ENCODE assay signal across 25 mouse cellular contexts in the genomic region with DNA sequence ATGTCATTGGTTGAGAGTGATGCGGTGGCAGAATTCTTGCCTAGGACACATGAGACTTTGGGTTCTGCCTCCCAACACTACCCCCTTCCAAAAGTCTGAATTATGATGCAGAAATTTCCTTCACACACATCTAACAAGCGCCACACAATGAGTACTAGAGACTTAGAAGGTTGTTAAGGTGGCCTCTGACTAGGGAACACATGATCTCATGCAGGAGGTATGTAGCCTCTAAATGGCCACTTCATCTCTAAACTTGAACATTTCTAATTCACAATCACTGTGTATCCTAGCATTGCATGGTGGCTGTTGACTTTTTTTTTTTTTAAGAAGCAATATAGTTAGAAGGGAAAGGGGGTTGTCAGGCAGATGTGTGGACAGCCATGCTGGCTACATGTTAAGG. TPM values are rescaled to one million over a fixed set of nuclear protein-coding genes. Genes with fewer than 3 reads are reported as not detected.
"Had no signal": no experiment of that assay in that cellular context is flagged by ENCODE, and none has a peak within 500 bp of the region (broad histone marks: within the 10 kb centered on the region; RNA-seq: fewer than 3 reads in every experiment).

No protein-coding gene starts in this region.

- H3K27ac ChIP-seq: gastrocnemius, adult 2 months; hindbrain, embryonic 10.5 days; hindbrain, embryonic 12.5 days; hindbrain, embryonic 14.5 days; intestine, embryonic 15.5 days; layer of hippocampus, adult 2 months; left cerebral cortex, adult 2 months; limb, embryonic 13.5 days; limb, embryonic 15.5 days; liver, embryonic 12.5 days had no signal

- H3K4me3 ChIP-seq: gastrocnemius, adult 2 months; hindbrain, embryonic 10.5 days; hindbrain, embryonic 12.5 days; intestine, embryonic 15.5 days; layer of hippocampus, adult 2 months; left cerebral cortex, adult 2 months; limb, embryonic 13.5 days; limb, embryonic 15.5 days; liver, embryonic 12.5 days had no signal

- H3K9ac ChIP-seq: hindbrain, embryonic 12.5 days; hindbrain, embryonic 14.5 days; intestine, embryonic 15.5 days; limb, embryonic 13.5 days; limb, embryonic 15.5 days; liver, embryonic 12.5 days had no signal

- H3K4me2 ChIP-seq: heart, embryonic 11.5 days; hindbrain, embryonic 12.5 days; hindbrain, embryonic 14.5 days; intestine, embryonic 15.5 days; limb, embryonic 13.5 days; limb, embryonic 15.5 days; liver, embryonic 12.5 days had no signal

- H3K36me3 ChIP-seq: hindbrain, embryonic 10.5 days; hindbrain, embryonic 12.5 days; intestine, embryonic 15.5 days; limb, embryonic 13.5 days; limb, embryonic 15.5 days; liver, embryonic 12.5 days had no signal

- H3K4me1 ChIP-seq: intestine, embryonic 15.5 days; limb, embryonic 15.5 days; liver, embryonic 12.5 days had no signal

- H3K27me3 ChIP-seq: hindbrain, embryonic 12.5 days; intestine, embryonic 15.5 days; limb, embryonic 15.5 days had no signal

- DNase-seq: gastrocnemius, adult 2 months; gastrocnemius, postnatal 10 days; gastrocnemius, postnatal 25 days; heart, postnatal 14 days; heart, postnatal 4 days; kidney, adult 18-20 months; kidney, adult 8-10 months; kidney, postnatal 10 days; kidney, postnatal 25 days; kidney, postnatal 4 days; left cerebral cortex, postnatal 4 days had no signal

- ATAC-seq: forebrain, embryonic 16.5 days; hindbrain, embryonic 16.5 days; inflammation-experienced regulatory T-cells, adult 6 months; intestine, embryonic 15.5 days; intestine, postnatal 0 days; liver, embryonic 12.5 days had no signal

- H3K9me3 ChIP-seq: hindbrain, embryonic 10.5 days; hindbrain, embryonic 12.5 days; intestine, embryonic 15.5 days; limb, embryonic 13.5 days; limb, embryonic 15.5 days; liver, embryonic 12.5 days had no signal

RNA-seq across cellular contexts. Expression of a gene that starts 13.1 kb away (rescaled TPM):
- polyA plus RNA-seq: inflammation-experienced regulatory T-cells, adult 6 months had no signal
